Mouse (Mus musculus) liver, postnatal 0 days (tissue): ENCODE data around the gene Fbxo31.

Experiments used
- CTCF ChIP-seq: sonication (generic); IDR thresholded peaks from 2 replicates; pipeline ENCODE4 v1.5.1; 2016; ENCODE audit warnings: antibody characterized with exemption, low read depth
- EP300 ChIP-seq: IDR thresholded peaks from 2 replicates; pipeline ENCODE4 v1.6.1; 2016; ENCODE audit warnings: antibody characterized with exemption, low read depth, mild to moderate bottlenecking

DNA sequence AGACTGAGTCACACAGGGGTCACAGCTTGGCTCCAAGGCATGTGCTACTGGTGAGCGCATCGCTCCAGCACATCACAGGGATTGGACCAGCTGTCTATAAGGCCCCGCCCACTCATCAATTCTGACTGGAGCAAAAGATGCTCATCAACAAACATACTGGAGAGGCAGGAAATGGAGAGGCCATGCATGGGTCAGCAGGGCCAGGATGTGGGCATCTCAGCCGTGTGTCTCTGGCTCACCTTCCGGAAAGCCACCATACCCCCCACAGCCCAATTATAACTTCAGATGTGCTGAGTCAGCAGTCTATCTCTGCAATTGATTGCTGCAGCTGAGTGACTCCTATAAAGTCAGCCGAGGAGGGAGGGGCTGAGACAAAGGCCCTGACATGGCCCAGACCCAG lies 10.3 kb downstream of the Fbxo31 start:
- TF ChIP-seq CTCF = no peak
- TF ChIP-seq EP300 = no peak
